Mouse (Mus musculus): ENCODE data around the gene Hbb-y.
"Not testable (repeated sequence)": the region's sequence is repeated elsewhere in the genome, so short reads cannot be mapped to it uniquely, and the experiment has no call there.

GRCm38 (mm10) chr7:103808120-103808519 lies 44.9 kb downstream of the Hbb-y start:
- TF ChIP-seq CTCF (IDR thresholded peaks at IDR 0.05; ENCODE audit: low read depth, low read length); POLR2A (IDR thresholded peaks at IDR 0.05; ENCODE audit: borderline replicate concordance, low read depth, low read length): not testable (repeated sequence)

Measured in bone marrow macrophage, adult 2 months (primary cell).